Mouse (Mus musculus) telencephalon, adult 2 months (tissue): ENCODE results near the gene Tet2.
"Not testable (repeated sequence)": the region's sequence is repeated elsewhere in the genome, so short reads cannot be mapped to it uniquely, and the experiment has no call there.

ENCODE experiments used
- DNase-seq: peaks from one replicate; pipeline ENCODE4 v3.0.0-alpha.2; 2011; ENCODE audit warnings: low read depth, low spot score

Tet2 gene

DNA sequence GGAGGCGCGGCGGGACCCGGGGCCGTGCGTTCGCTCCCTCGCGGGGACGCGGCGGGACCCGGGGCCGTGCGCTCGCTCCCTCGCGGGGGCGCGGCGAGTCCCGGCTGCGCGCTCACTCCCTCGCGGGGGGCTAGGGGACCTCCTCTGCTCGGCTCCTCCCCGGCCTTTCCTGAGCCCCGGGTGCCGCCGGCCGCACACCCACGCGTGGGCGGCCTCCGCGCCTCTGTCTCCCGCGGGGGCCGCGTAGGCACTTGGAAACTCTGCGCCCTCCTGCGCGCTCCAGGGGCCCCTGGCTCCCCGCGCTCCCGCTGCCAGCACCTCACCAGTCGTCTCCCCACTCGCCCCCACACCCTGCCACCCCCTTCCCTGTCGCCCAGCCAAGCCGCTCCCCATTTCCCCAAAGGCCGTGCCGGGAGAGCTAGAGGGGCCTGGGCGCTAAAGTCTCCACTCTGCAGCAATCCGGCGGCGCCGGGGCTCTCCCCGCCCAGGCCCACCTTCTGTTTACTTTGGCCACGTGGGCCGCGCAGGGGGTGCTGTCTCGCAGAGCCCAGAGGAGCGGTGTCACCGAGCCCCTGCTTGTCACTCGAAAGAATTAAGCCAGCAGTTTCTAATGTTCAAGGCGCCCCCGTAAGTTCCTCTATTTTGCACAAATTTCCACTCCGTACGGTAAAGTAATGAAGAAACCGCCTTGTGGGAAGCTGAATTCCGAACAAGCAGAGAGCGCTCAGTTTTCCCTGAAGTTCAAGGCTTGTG lies at the start of gene Tet2:
Gene Tet2 (minus strand): TSS at position 589 of the 753 bp plus-strand sequence.
- DNase-seq, result no peak

DNA sequence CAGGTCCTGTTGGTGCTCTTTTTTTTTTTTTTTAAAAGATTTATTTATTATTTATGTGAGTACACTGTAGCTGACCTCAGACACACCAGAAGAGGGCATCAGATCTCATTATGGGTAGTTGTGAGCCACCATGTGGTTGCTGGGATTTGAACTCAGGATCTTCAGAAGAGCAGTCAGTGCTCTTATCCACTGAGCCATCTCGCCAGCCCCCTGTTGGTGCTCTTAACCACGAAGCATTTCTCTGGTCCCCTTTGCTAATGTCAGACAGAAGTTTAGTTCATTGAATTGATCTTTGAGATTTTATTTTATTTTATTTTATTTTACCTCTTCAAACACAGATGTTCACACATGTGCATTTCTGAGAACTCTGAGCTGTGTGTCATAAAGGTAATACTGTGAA lies 48.1 kb upstream of the Tet2 start:
- DNase-seq, result not testable (repeated sequence)

DNA sequence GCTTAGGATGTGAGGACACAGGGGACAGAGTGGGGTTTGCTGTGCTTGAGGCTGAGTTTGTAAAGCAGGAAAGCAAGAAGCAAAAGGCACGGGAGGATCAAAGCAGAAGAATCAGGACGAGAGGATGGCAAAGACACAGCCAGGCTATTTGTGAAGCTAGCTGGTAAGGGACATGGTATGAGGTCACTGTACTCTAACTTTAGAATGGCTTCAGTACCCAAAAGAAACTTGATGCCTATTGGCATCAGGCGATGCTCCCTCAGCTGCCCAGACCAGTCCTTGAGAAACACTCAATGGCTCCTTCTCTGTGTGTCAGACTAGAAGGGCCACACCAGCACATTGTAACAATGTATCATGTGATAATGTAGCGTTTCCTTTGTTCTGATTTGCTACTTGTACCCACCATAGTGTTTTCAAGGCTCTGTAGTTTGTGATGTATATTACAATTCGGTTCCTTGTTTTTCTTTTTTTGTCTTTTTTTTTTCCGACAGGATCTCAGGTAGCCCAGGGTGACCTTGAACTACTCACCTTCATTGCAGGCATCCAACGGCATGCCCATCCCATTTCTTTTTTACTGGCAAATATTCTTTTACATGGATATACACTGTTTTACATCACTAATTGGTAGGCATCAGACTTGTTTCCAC lies 45.7 kb upstream of the Tet2 start:
- DNase-seq, result no peak

DNA sequence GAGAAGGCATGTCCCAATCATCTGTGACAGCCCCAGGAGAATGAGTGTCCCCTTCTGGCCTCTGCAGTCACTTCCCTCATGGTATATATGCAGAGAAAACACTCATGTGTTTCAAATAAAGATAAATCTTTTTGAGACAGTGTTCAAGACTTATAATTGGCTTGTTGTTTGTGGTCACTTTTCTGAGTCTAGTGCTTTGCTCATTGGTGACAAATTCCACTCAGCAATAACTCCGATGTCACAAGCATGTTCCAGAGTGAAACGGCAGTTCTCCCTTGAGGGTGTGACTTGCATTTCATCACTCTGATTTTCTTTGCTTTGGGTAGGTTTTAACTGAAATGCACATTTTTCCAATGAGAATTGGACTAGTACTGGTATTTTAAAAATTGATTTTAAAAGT lies 40.1 kb upstream of the Tet2 start:
- DNase-seq, result no peak

DNA sequence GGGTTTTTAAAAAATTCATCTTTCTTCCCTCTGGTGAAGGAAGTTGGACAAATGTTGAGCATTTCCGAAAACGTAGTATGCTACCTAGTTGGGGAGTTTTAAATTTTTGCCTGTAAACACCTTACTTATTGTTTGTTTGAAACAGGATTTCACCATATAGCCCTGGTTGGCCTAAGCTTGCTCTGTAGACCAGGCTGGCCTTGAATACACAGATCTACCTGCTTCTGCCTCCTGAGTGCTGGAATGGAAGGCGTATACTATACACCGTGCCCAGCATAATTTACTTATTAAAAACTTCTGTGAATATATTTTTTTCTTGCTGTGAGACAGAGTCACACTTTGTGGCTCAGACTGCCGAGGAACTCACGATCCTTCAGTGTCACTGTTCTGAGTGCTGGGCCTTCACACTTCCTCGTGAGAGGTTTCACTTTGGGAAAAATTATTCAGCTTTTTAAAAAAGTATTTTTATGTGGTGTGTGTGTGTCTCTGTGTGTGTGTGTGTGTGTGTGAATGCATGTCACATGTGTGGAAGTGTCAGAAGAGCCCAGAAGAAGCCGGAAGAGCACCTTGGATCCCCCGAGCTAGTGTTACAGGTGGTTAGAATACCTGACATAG lies 38.6 kb upstream of the Tet2 start:
- no peak for DNase-seq

DNA sequence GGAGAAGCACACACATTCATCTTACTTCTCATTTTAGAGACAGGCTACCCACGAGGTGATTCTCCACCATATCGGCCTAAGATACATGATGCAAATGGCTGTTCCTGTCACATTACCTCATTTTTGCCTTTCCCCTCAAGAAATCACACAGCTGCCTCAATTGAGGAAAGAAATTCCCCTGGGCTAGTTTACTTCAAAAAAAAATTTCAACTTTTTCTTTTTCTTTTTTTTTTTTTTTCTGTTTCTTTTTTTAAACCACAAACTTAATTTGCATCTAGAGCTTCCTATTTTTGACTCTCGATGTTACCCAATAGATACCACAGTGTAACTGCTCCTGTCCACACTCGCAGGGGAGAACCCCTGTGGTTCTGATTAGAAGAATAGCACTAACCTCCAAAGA lies 38.0 kb upstream of the Tet2 start:
- no peak for DNase-seq

DNA sequence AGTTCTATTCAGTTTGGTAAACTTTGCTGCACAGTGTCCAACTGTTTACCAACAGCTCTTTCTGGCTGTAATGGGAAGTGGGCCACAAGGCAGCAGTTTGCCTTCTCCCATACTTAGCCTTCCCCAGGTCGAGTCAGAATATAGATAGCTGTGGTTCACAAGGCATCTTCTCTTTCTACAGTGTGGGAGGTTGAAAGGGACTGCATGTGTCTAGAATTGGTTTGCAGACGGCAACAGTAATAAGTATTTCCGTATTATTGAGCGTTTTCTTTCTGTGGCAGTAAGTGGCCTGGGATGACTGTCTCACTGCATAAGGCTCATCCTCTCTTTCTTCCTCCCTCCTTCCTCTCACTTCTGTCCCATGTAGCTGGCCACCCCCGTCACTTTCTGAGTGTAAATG lies 37.2 kb upstream of the Tet2 start:
- no peak for DNase-seq

DNA sequence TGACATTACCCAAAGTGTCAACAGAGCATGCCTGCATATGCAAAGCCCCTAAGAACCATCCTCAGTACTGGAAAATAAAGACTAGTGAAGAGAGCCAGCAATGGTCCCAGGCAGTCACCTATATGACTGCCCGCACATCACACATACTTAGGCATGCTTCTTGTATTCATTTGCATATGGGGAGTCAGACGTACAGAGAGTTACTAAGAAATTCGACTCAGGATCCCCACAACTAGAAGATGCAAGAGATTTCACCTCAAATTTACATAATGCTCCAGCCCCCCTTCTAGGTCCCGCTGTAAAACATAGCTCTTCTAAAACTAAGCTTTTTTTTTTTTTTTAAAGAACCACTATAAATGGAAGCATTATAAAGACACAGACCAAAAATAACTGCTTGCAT lies 36.6 kb upstream of the Tet2 start:
- no peak for DNase-seq

DNA sequence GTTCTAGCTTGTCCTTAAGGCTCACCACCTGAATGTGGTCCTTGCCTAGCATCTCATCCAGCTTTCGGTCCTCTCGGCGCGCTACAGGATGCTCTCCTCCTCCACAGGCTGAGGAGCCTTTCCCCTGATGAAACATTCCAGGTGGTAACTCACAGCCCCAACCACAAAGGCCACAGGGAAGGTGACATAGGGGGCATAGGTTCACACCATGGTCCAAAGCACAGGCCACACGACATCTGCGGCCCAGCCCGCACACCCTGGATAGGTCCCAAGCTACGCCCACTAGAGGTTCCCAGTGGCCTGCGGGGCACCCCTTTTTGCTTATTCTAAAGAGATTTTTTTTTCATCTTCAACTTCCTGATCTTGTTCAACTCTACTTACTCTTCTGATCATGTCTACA lies 34.7 kb upstream of the Tet2 start:
- no peak for DNase-seq

DNA sequence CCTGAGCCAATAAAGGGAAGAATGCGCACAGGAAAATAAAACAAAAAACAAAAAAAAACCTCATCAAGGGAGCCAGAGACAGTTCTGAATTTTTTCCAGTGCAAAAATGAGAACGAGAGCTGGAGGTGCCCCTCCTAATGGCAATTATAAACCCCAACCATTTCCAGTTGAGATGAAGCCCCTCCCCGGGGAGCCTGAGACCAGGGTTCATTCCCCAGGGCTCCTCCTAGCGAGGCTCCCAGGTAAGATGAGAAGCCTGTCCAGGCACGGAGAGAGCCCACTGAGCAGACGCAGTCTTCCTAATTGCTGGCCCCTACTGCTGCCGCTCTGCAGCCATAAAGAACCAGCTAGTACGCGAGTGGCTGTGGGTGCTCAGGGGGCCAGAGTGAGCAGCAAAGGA lies 34.2 kb upstream of the Tet2 start:
- no peak for DNase-seq

DNA sequence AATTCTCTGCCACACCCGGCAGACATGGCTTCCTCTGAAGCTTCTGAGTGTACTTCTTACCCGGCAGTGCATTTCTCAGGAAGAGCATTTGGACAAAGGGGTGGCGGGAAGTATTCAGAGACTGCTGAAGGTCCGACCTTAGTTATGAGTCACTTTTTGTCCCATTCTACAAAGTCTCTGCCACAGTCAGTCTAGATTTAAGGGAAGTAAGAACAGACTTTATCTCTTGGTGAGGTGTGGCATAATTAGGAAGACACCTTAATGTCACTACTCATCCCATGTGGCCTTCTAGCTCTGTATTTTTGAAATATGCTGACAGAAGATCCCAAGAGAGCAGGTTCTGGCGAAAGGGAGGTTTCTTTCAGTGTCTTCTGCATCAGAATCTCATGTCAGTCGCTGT lies 30.0 kb upstream of the Tet2 start:
- DNase-seq, result no peak

DNA sequence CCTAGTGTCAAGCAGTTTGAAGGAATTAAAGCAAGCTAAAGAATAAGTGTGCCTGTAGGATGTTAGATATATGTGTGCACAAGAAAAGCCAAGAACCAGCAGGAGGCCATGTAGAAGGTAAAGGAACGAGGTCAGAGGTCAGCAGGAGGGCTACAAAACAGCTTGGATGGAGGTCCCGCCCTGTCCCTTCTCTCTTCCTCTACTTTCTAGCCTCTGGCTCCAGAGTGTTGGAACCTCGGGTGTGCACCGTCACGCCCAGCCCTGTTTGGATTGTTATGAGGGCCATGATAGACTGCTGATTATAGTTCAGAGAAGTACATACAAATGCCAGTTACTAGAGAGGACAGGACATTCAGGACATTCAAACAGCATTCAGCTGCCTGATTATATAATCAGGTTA lies 27.0 kb upstream of the Tet2 start:
- DNase-seq, result no peak

DNA sequence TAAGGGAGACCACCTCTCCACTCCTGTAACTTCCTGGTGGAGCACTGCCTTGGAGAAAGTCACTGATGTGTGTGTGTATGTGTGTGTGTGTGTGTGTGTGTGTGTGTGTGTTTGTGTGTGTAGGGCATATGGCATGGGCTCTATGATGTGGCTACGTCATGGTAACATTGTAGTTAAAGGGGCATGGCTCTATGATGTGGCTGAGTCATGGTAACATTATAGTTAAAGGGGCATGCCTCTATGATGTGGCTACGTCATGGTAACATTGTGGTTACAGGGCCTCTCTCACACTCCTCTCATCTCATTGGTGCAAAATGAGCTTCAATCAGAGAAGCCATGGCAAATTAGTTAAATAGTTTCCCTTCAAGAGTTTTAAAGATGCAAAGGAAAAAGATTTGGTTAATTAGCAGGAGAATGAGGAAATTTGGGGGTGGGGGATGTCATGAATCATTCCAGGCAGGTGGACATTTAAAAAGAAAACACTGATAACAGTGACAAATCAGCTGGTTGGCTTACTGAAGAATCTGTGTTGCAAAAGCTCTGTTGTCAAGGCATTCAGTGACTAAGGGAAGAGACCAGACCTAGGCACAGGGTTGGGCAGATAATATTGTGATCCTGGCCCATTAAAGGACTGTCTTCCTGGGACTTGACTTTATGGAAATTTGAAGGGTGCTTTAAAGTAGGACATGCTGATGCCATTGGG lies 18.7 kb upstream of the Tet2 start:
- DNase-seq, result no peak

DNA sequence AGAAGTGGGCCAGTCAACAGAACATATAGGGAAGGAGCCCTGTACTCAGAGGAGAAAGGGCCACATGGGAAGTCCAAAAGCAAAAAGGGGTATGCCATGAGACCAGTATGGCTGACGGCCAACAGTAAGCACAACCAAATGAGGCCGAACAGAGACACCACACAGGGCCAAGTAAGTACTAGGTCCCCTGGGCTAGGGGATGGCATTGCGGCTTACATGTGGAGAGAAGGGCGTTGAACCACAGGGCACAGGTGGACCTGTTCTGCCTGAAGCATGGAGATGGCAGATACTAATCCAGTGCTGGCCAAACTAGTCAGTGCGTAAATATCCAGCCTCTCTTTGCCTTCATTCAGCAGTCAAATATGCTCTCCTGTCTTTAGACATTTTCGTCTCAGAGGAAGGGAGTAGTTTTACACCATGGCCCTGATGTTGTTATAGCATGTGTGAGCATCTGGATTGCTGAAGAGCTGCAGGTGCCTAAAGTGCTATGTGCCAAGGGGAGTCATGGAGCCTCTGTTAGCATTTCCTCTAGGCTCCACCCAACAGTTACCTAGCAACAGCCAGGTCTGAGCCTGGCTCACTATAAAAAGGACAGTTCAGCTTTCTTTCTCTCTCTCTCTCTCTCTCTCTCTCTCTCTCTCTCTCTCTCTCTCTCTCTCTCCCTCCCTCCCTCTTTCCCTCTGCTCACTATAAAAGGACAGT lies 14.6 kb upstream of the Tet2 start:
- no peak for DNase-seq

DNA sequence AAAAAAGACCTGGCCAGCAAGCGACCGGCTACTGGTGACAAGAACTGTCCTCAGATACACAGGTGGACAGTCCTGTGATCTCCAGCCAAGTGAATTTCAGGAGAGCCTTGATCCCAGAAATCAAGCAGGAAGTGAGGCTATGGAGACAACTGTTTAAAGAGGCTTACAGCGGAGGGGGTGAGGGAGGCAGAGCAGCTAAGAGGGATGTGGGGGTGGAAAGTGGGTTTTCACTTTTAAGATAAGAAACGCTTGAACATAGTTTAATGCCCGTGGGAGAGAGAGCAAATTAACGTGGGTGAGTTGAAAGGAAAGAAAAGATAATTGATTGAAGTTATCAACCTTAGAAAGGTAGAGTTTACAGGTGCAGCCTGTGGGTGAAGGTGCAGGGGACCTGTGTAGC lies 12.7 kb upstream of the Tet2 start:
- no peak for DNase-seq

DNA sequence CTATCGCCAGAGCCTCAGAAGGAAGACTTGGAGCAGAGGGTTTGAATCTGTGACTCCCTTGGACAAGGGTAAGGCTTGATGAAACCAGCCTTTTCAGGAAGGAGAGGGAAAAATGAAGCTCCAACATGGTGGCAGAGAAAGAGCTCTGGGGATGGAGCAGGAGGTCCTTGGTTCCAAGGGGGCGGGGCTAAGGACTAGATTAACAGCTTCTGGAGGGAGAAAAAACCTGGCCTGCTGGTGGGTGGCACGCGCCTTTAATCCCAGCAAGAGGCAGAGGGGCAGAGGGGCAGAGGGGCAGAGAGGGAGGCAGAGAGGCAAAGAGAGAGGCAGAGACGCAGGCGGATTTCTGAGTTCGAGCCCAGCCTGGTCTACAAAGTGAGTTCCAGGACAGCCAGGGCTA lies 12.2 kb upstream of the Tet2 start:
- no peak for DNase-seq

DNA sequence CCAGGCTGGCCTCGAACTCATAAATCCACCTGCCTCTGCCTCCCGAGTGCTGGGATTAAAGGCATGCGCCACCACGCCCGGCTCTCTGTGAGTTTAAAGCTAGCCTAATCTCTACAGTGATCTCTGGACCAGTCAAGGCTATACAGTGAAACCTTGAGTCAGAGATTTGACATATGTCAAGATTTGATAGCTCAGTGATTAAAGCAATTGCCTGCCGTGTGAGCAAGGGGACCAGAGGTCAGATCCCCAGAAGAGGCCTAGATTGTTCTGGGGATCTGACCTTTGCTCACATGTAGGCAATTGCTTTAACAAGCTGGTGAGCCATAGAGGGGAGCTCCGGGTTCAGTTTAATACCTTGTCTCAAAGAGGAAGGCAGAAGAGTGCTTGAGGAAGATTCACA lies 10.4 kb upstream of the Tet2 start:
- no peak for DNase-seq

DNA sequence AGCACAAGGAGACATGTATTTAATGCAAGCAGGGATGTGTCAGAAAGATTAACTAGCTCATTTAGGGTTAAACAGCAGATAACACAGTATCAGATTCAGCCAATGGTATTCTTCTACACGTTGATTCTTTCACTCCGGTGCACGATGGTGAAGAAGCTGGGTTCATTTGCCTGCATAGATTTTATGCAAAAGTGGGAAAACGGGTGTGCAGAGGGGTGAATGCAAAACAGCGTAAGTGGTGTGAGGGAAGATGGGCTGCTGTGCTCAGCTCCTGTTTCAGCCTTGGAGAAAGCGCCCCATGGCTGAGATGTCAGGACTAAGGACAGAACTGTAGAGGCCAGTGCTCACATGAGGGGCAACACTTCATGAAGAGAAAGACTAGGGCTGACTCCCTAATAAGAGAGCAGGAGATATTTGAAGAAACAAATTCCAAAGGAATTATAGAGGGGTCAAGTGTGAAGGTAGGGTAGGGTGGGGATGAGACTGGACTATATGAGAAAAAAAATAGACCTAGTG lies 9.7 kb upstream of the Tet2 start:
- no peak for DNase-seq

DNA sequence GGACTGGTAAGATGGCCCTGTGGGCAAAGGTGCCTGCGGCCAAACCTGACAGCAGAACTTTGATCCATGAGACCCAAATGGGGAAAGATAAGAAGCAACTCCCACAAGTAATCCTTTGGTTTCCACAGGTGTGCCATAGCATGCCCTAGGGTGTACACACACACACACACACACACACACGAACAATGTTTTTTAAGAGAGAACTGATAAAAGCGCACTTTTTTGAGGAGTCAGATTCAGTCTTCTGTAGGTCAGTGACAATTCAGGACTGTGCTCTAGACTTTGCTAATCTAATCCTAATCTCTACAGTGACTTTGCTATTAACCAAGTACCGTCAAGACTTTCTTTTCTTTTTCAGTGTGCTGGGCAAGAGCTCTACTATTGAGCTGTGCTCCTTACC lies 9.2 kb upstream of the Tet2 start:
- DNase-seq, result no peak

DNA sequence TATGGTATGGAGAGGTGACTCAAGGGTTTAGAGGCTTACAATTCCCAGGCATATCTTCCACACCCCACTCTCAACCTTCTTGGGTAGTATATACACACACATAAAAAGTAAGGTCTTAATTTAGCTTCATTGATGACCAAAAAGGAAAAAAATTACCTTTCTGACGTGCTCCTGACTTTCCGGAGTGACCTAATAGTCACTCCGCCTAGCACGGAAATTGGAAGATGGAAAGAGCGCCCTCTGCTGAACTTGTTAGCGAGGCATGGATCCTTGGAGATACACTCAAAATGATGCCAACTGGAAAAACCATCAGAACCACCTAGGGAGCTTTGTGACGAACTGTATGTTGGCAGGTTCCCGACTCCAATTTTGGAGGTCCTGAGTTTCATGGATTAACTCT lies 7.0 kb upstream of the Tet2 start:
- no peak for DNase-seq

DNA sequence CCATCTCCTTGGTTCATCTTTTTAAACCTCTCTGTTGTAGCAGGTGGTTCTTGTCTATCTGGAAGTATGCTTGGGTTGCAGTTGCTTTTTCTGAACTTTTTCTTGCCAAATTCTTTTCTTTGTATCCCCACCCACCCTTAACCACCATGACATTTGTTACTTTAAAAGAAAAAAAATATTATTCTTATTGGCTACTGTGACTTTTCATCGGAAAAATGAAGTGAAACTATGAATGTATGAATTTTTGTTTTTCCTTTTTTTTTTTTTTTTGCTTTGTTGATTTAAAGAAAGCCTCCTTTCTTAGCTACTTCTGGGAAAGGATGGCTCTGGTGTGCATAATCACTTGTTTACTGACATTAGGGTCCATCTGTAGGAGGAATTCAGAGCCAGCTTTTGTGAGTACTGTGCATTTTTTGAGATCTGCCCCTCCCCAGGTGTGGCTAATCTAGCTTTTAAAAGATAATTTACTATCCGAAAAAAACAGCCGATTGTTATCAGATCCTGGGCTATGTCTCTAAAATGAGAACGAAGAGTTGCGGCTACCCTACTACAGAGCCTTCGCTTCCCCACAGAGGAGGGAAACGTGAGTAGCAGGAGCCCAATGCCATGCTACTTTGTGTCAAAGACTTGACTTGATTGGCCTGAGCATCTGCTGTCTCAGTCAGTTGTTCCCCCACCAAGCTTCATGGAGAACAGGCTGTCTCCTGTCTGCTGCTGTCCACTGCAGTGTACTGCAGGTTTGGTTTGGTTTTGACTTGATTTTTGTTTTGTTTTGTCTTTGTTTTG lies 4.6 kb upstream of the Tet2 start:
- DNase-seq, result no peak
